Mouse (Mus musculus) hindbrain, embryonic 11.5 days (tissue): ENCODE measurements around the gene Pop7. TPM values are rescaled to one million over a fixed set of nuclear protein-coding genes. Genes with fewer than 3 reads are reported as not detected.

Experiments used
- ATAC-seq: fragments of 200-750 bp; cut with Nextera tagmentation; 2 replicates; pipeline ENCODE4 v1.8.0; 2017; ENCODE audit warnings: mild to moderate bottlenecking, moderate TSS enrichment, moderate library complexity; ENCODE audit not compliant: low FRiP score
- DNase-seq: peaks from one replicate; pipeline ENCODE4 v3.0.0-alpha.2; 2015; ENCODE audit warnings: low spot score
- H3K27ac ChIP-seq: fragments of 300-500 bp; sonication (generic); 2 replicates; pipeline ENCODE4 v1.5.1; 2014; ENCODE audit warnings: mild to moderate bottlenecking, low read depth, low read length
- H3K27me3 ChIP-seq: fragments of 300-500 bp; sonication (generic); 2 replicates; pipeline ENCODE4 v1.6.1; 2014; ENCODE audit warnings: mild to moderate bottlenecking, low read length, moderate library complexity, mixed read lengths; ENCODE audit not compliant: control insufficient read depth, insufficient read depth
- H3K36me3 ChIP-seq: fragments of 300-500 bp; sonication (generic); 2 replicates; pipeline ENCODE4 v1.6.1; 2014; ENCODE audit warnings: mild to moderate bottlenecking, low read length, moderate library complexity, mixed read lengths; ENCODE audit not compliant: control insufficient read depth, insufficient read depth
- H3K4me1 ChIP-seq: fragments of 300-500 bp; sonication (generic); replicated peaks from 2 replicates; pipeline ENCODE4 v1.6.1; 2014; ENCODE audit warnings: low read length, mixed read lengths; ENCODE audit not compliant: control insufficient read depth, insufficient read depth
- H3K4me2 ChIP-seq: fragments of 300-500 bp; sonication (generic); replicated peaks from 2 replicates; pipeline ENCODE4 v1.6.1; 2014; ENCODE audit warnings: mild to moderate bottlenecking, low read depth, low read length
- H3K4me3 ChIP-seq: fragments of 300-500 bp; sonication (generic); 2 replicates; pipeline ENCODE4 v1.5.1; 2014; ENCODE audit warnings: low read depth, low read length
- H3K9ac ChIP-seq: fragments of 300-500 bp; sonication (generic); 2 replicates; pipeline ENCODE4 v1.6.1; 2014; ENCODE audit warnings: low read depth, low read length
- H3K9me3 ChIP-seq: fragments of 300-500 bp; sonication (generic); 2 replicates; pipeline ENCODE4 v1.6.1; 2016; ENCODE audit warnings: low read length; ENCODE audit not compliant: control insufficient read depth
- WGBS: fragments of 180-500 bp; shearing (Covaris S2); extraction: QIAGEN DNeasy Blood & Tissue Kit; methylation state at CpG from one replicate; pipeline ENCODE4 v1.1.7; 2014; 5-methylcytosine and 5-hydroxymethylcytosine counted together
- polyA plus RNA-seq: library from polyadenylated mRNA; unstranded; fragments of >200 nt; fragmentation: Nextera tagmentation; extraction: Ambion mirVana; gene quantifications from 2 replicates; pipeline ENCODE4 v1.2.1, GENCODE M21; 2014

Pop7 gene
- polyA plus RNA-seq, 1 experiment from 2014 or later = 55.2 TPM

DNA sequence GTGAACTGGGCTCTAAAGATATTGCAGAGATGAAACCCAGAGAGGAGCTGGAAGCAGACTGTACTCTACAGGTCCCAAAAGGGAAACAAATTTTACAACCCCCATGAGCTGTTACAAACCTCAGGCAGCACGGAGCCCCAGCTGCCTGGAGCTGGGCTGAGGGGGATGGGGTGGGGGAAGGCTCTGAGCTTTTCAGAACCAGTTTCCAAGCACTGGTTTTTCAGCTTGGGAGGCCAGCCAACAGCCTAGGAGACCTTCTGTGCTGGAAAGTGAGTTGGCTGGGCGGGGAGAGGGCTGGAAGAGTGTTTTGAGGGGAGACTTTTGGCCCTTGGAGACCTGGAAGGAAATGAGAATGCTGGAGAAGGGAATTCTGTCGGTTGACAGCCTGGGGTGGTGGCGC is 10.8 kb downstream of the Pop7 start:
- Histone ChIP-seq H3K4me3 (no peak overlapping the region), H3K9me3 (no peaks in the 10 kb centered on the region), H3K27me3 (no peaks in the 10 kb centered on the region), H3K4me2 (no peak overlapping the region), H3K36me3 (no peaks in the 10 kb centered on the region), H3K9ac (no peak overlapping the region), H3K4me1 (no peaks in the 10 kb centered on the region), H3K27ac (no peak overlapping the region)
- DNase-seq (no peak), ATAC-seq (no peak)
- WGBS = 68% methylated on average over 4 of the region's 4 CpGs

DNA sequence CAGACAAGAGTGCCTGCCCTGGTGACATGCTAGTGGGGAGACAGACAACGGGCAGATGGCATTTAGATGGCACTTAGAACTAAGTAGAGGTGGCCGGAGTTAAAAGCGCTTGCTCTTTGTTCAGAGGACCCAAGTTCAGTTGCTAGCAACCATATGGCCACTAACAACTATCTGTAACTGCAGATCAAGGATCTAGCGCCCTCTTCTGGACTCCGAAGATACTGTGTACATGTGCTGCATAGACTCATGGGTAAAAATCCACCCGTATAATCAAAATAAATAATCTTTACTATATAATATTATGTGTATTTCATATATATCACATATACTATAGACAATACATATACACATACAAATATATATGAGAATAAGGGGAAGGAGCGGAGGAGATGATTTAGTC is 14.7 kb downstream of the Pop7 start:
- no peak for ATAC-seq
- 87% methylated on average over 7 of the region's 7 CpGs for WGBS

GRCm38 (mm10) chr5:137485851-137486155 is 16.5 kb downstream of the Pop7 start:
- no peak overlapping the region for H3K27ac ChIP-seq
- H3K9me3 ChIP-seq = no peaks in the 10 kb centered on the region
- H3K27me3 ChIP-seq = no peaks in the 10 kb centered on the region
- H3K4me1 ChIP-seq = peaks cover 3% of the 10 kb centered on the region; the same call in 1 of the 2 replicates
- DNase-seq = no peak
- 2% methylated on average over 14 of the region's 17 CpGs for WGBS
- peak overlapping the region; percentile 63 for H3K4me2 ChIP-seq
- peak overlapping the region; percentile 46; the same call in 1 of the 2 replicates for H3K9ac ChIP-seq
- ATAC-seq = no peak
- no peaks in the 10 kb centered on the region for H3K36me3 ChIP-seq
- H3K4me3 ChIP-seq = peak overlapping the region; percentile 31

More for the DNA sequence above, 14.7 kb downstream of the Pop7 start:
- H3K9ac ChIP-seq = no peak overlapping the region
- H3K4me1 ChIP-seq = no peaks in the 10 kb centered on the region
- no peak overlapping the region for H3K4me3 ChIP-seq
- no peak overlapping the region for H3K4me2 ChIP-seq
- peak; percentile 25 for DNase-seq
- H3K27me3 ChIP-seq = no peaks in the 10 kb centered on the region
- no peaks in the 10 kb centered on the region for H3K36me3 ChIP-seq
- no peak overlapping the region for H3K27ac ChIP-seq
- no peaks in the 10 kb centered on the region for H3K9me3 ChIP-seq

- Histone ChIP-seq H3K27ac (no peak overlapping the region), H3K9me3 (no peaks in the 10 kb centered on the region), H3K27me3 (no peaks in the 10 kb centered on the region), H3K36me3 (no peaks in the 10 kb centered on the region), H3K4me2 (peak overlapping the region; percentile 63), H3K4me1 (peaks cover 3% of the 10 kb centered on the region; the same call in 1 of the 2 replicates), H3K4me3 (peak overlapping the region; percentile 31), H3K9ac (peak overlapping the region; percentile 46; the same call in 1 of the 2 replicates)
- DNase-seq = peak; percentile 45
- no peak for ATAC-seq
- WGBS = 3% methylated on average over 30 of the region's 30 CpGs
Observed at GRCm38 (mm10) chr5:137485071-137485850, 17.1 kb downstream of the Pop7 start.

DNA sequence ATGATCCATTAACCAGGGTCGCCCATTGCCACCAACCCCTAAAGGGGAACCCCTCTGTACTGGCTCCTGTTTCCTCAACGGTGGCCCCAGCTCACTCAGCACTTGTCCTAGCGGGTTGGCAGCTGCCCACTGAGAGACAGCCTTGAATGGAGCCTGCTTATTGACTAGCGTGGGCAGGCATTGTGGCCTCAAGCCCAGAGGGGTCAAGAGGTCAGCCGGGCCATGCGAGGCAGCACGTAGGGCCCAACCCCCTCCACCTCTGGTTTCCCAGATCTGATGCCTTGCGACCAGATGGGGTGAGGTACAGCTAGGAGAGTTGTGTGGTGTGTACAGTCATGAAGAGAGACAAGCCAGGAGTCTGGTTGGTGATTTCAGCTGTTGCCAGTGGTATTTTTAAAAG is 20.4 kb downstream of the Pop7 start:
- Histone ChIP-seq H3K4me2 (no peak overlapping the region), H3K4me3 (no peak overlapping the region), H3K9me3 (no peaks in the 10 kb centered on the region), H3K9ac (no peak overlapping the region), H3K27ac (no peak overlapping the region), H3K4me1 (peaks cover 3% of the 10 kb centered on the region; the same call in 1 of the 2 replicates), H3K36me3 (no peaks in the 10 kb centered on the region), H3K27me3 (no peaks in the 10 kb centered on the region)
- DNase-seq = peak; percentile 27
- ATAC-seq = no peak
- 7% methylated on average over 8 of the region's 8 CpGs for WGBS

DNA sequence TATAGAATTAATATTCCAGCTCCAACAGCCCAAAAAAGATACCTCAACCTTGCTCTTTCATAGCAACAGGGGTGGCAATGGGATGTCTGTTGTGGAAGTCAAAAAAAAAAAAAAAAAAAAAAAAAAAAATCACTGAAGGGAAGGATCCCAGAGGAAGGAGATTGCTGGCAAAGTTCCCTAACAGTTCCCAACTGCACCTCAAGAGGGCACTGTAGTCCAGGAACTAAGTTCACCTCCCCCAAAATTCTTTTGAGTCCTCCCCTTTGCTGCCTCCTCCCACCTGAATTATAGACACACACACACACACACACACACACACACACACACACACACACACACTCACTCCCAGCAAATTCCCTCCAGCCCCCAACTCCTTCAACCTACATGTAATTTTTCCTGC is 21.2 kb downstream of the Pop7 start:
- ATAC-seq (no peak), DNase-seq (peak; percentile 88)
- Histone ChIP-seq H3K9ac (no peak overlapping the region), H3K9me3 (no peaks in the 10 kb centered on the region), H3K4me3 (no peak overlapping the region), H3K4me1 (peaks cover 3% of the 10 kb centered on the region; the same call in 1 of the 2 replicates), H3K4me2 (no peak overlapping the region), H3K27ac (no peak overlapping the region), H3K27me3 (no peaks in the 10 kb centered on the region), H3K36me3 (no peaks in the 10 kb centered on the region)

DNA sequence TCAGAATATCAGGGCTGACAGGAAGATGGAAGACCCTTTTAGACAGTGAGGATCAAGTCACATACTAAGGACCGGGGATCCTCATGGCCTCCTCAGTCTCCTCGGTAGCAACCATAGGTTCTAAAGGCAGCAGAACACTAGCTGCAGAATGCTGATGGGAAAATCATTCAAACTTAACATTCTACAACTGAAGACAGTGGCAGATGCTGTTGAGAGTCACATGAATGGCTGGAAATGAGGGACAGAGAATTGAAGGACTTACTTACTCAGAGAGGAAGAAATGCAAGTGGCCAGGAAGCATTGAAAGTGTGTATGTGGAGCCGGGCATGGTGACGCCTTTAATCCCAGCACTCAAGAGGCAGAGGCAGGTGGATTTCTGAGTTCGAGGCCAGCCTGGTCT is 25.4 kb downstream of the Pop7 start, which contains the start of gene Zan:
Gene Zan (minus strand): TSS at position 101 of the 400 bp plus-strand sequence.
- H3K27ac ChIP-seq = no peak within 1 kb of the TSS
- DNase-seq = no peak
- H3K4me2 ChIP-seq = no peak within 1 kb of the TSS
- peaks cover 2% of the 10 kb centered on the region; the same call in 1 of the 2 replicates for H3K4me1 ChIP-seq
- no peaks in the 10 kb centered on the region for H3K9me3 ChIP-seq
- no peak within 1 kb of the TSS for H3K4me3 ChIP-seq
- H3K36me3 ChIP-seq = no peaks in the 10 kb centered on the region
- no peak for ATAC-seq
- H3K9ac ChIP-seq = no peak within 1 kb of the TSS
- no peaks in the 10 kb centered on the region for H3K27me3 ChIP-seq
- 89% methylated on average over 5 of the region's 5 CpGs for WGBS

DNA sequence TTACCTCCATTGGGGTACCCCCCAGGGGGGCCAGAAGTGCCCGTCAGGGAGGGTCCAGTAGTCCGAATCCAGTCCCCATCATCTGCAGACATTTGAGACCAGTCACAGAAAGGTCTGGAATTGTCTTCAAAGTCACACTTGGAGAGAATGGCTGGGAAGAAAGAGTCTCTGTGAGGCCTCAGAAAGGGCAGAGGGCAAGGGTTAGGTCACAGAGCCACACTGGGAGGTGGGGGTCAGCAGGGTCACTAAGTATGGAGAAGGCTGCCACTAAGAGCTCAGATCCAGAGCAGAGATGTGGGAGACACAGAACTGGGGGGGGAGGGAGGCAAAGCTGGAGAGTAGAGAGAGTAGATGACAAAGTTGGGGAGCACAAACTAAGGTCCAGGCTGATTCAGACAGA is 28.0 kb downstream of the Pop7 start:
- 7% methylated on average over 2 of the region's 2 CpGs for WGBS
- ATAC-seq (no peak), DNase-seq (no peak)
- Histone ChIP-seq H3K36me3 (no peaks in the 10 kb centered on the region), H3K9ac (no peak overlapping the region), H3K4me2 (no peak overlapping the region), H3K27ac (no peak overlapping the region), H3K9me3 (no peaks in the 10 kb centered on the region), H3K27me3 (no peaks in the 10 kb centered on the region), H3K4me3 (no peak overlapping the region), H3K4me1 (no peaks in the 10 kb centered on the region)

DNA sequence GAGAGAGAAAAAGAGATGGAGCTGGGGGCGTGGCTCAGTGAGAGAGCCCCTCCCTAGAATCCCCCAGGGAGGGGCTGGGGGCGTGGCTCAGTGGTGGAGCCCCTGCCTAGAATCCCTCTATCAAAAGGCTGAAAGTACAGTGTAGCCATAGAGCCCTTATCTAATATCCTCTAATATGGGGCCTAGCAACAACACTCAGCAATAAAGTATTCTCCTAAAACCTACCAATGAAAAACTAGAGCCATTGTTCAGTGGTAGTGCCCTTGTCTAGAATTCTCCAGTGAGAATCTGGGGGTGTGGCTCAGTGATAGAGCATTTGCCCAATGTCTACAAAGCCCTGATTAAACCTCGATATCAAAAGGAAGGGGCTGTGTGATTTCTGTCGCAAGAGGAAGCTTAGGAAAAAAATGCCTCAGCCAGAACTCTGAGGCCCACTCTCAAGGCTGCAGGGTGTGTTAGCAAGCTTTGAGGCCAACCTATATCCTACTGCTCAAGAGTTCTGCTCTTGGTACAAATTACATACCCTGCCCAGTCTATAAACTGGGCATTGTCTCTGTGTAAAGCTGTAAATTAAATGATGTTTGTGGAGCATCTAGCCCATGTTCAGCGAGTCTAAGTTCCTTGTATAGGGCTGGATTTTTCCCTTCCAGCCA is 29.9 kb downstream of the Pop7 start:
- Histone ChIP-seq H3K9me3 (no peaks in the 10 kb centered on the region), H3K36me3 (no peaks in the 10 kb centered on the region), H3K4me2 (no peak overlapping the region), H3K9ac (no peak overlapping the region), H3K27me3 (no peaks in the 10 kb centered on the region), H3K4me1 (no peaks in the 10 kb centered on the region), H3K4me3 (no peak overlapping the region), H3K27ac (no peak overlapping the region)
- DNase-seq (no peak), ATAC-seq (no peak)
- 73% methylated on average over 5 of the region's 5 CpGs for WGBS
